Mouse (Mus musculus): ENCODE measurements around the gene Pitpnb. TPM values are rescaled to one million over a fixed set of nuclear protein-coding genes. Genes with fewer than 3 reads are reported as not detected.
A peak's percentile ranks its signal among the peaks of the same experiment; 100 is the strongest.

The Pitpnb gene
- polyA plus RNA-seq, 1 experiment from 2014 or later: 131 TPM

- Histone ChIP-seq H3K36me3 (ENCODE audit: control insufficient read depth, insufficient read depth, low read length) (peaks cover 9% of the 10 kb centered on the region; the same call in 1 of the 2 replicates), H3K4me3 (ENCODE audit: low read depth, low read length) (no peak overlapping the region), H3K27ac (ENCODE audit: low read depth, low read length) (no peak overlapping the region), H3K4me1 (ENCODE audit: control insufficient read depth, insufficient read depth, low read length) (no peaks in the 10 kb centered on the region), H3K4me2 (ENCODE audit: low read depth) (no peak overlapping the region), H3K9me3 (ENCODE audit: control insufficient read depth, low read length) (no peaks in the 10 kb centered on the region), H3K9ac (ENCODE audit: low read length) (no peak overlapping the region), H3K27me3 (ENCODE audit: control insufficient read depth, insufficient read depth, low read length) (no peaks in the 10 kb centered on the region)
- 92% methylated on average over 8 of the region's 8 CpGs for WGBS
- DNase-seq (ENCODE audit: low spot score) (no peak), ATAC-seq (ENCODE audit: insufficient read depth, low FRiP score, low TSS enrichment) (no peak)
These were observed 30.5 kb downstream of the Pitpnb start for GRCm38 (mm10) chr5:111361058-111361457.

GRCm38 (mm10) chr5:111361846-111362245, 31.3 kb downstream of the Pitpnb start:
- Histone ChIP-seq H3K27ac (ENCODE audit: low read depth, low read length) (no peak overlapping the region), H3K4me3 (ENCODE audit: low read depth, low read length) (no peak overlapping the region), H3K9ac (ENCODE audit: low read length) (no peak overlapping the region), H3K9me3 (ENCODE audit: control insufficient read depth, low read length) (no peaks in the 10 kb centered on the region), H3K4me1 (ENCODE audit: control insufficient read depth, insufficient read depth, low read length) (no peaks in the 10 kb centered on the region), H3K36me3 (ENCODE audit: control insufficient read depth, insufficient read depth, low read length) (peaks cover 7% of the 10 kb centered on the region; the same call in 1 of the 2 replicates), H3K4me2 (ENCODE audit: low read depth) (no peak overlapping the region), H3K27me3 (ENCODE audit: control insufficient read depth, insufficient read depth, low read length) (no peaks in the 10 kb centered on the region)
- DNase-seq (ENCODE audit: low spot score) (no peak), ATAC-seq (ENCODE audit: insufficient read depth, low FRiP score, low TSS enrichment) (no peak)
- 78% methylated on average over 7 of the region's 7 CpGs for WGBS

GRCm38 (mm10) chr5:111363446-111364062, 33.0 kb downstream of the Pitpnb start:
- H3K4me1 ChIP-seq (ENCODE audit: control insufficient read depth, insufficient read depth, low read length): peaks cover 5% of the 10 kb centered on the region; the same call in 1 of the 2 replicates
- H3K4me2 ChIP-seq (ENCODE audit: low read depth): no peak overlapping the region
- H3K27me3 ChIP-seq (ENCODE audit: control insufficient read depth, insufficient read depth, low read length): no peaks in the 10 kb centered on the region
- DNase-seq (ENCODE audit: low spot score) (no peak), ATAC-seq (ENCODE audit: insufficient read depth, low FRiP score, low TSS enrichment) (no peak)
- H3K27ac ChIP-seq (ENCODE audit: low read depth, low read length): no peak overlapping the region
- no peaks in the 10 kb centered on the region for H3K9me3 ChIP-seq (ENCODE audit: control insufficient read depth, low read length)
- no peak overlapping the region for H3K4me3 ChIP-seq (ENCODE audit: low read depth, low read length)
- H3K9ac ChIP-seq (ENCODE audit: low read length): no peak overlapping the region
- H3K36me3 ChIP-seq (ENCODE audit: control insufficient read depth, insufficient read depth, low read length): peaks cover 7% of the 10 kb centered on the region; the same call in 1 of the 2 replicates
- WGBS: 76% methylated on average over 6 of the region's 6 CpGs

GRCm38 (mm10) chr5:111364533-111364932, 34.0 kb downstream of the Pitpnb start:
- DNase-seq (ENCODE audit: low spot score): peak; percentile 33
- WGBS: 46% methylated on average over 3 of the region's 3 CpGs
- peaks cover 6% of the 10 kb centered on the region; the same call in 1 of the 2 replicates for H3K36me3 ChIP-seq (ENCODE audit: control insufficient read depth, insufficient read depth, low read length)

GRCm38 (mm10) chr5:111366140-111366539, 35.6 kb downstream of the Pitpnb start:
- no peak overlapping the region for H3K4me3 ChIP-seq (ENCODE audit: low read depth, low read length)
- no peak for DNase-seq (ENCODE audit: low spot score)
- no peak overlapping the region for H3K27ac ChIP-seq (ENCODE audit: low read depth, low read length)
- H3K9me3 ChIP-seq (ENCODE audit: control insufficient read depth, low read length): no peaks in the 10 kb centered on the region
- H3K4me1 ChIP-seq (ENCODE audit: control insufficient read depth, insufficient read depth, low read length): peaks cover 5% of the 10 kb centered on the region; the same call in 1 of the 2 replicates
- WGBS: 83% methylated on average over 5 of the region's 5 CpGs
- H3K36me3 ChIP-seq (ENCODE audit: control insufficient read depth, insufficient read depth, low read length): peaks cover 2% of the 10 kb centered on the region; the same call in 1 of the 2 replicates
- no peaks in the 10 kb centered on the region for H3K27me3 ChIP-seq (ENCODE audit: control insufficient read depth, insufficient read depth, low read length)
- H3K4me2 ChIP-seq (ENCODE audit: low read depth): no peak overlapping the region
- ATAC-seq (ENCODE audit: insufficient read depth, low FRiP score, low TSS enrichment): no peak
- no peak overlapping the region for H3K9ac ChIP-seq (ENCODE audit: low read length)

More at GRCm38 (mm10) chr5:111364533-111364932, 34.0 kb downstream of the Pitpnb start:
- Histone ChIP-seq H3K4me1 (ENCODE audit: control insufficient read depth, insufficient read depth, low read length) (peaks cover 5% of the 10 kb centered on the region; the same call in 1 of the 2 replicates), H3K9me3 (ENCODE audit: control insufficient read depth, low read length) (no peaks in the 10 kb centered on the region), H3K4me3 (ENCODE audit: low read depth, low read length) (no peak overlapping the region), H3K27ac (ENCODE audit: low read depth, low read length) (no peak overlapping the region), H3K4me2 (ENCODE audit: low read depth) (no peak overlapping the region), H3K27me3 (ENCODE audit: control insufficient read depth, insufficient read depth, low read length) (no peaks in the 10 kb centered on the region), H3K9ac (ENCODE audit: low read length) (no peak overlapping the region)
- ATAC-seq (ENCODE audit: insufficient read depth, low FRiP score, low TSS enrichment): no peak

GRCm38 (mm10) chr5:111367937-111368517, 37.5 kb downstream of the Pitpnb start:
- no peak for DNase-seq (ENCODE audit: low spot score)
- WGBS: 77% methylated on average over 11 of the region's 11 CpGs
- H3K27ac ChIP-seq (ENCODE audit: low read depth, low read length): peak overlapping the region; percentile 68
- peaks cover 5% of the 10 kb centered on the region; the same call in 1 of the 2 replicates for H3K4me1 ChIP-seq (ENCODE audit: control insufficient read depth, insufficient read depth, low read length)
- no peaks in the 10 kb centered on the region for H3K9me3 ChIP-seq (ENCODE audit: control insufficient read depth, low read length)
- H3K27me3 ChIP-seq (ENCODE audit: control insufficient read depth, insufficient read depth, low read length): no peaks in the 10 kb centered on the region
- H3K9ac ChIP-seq (ENCODE audit: low read length): no peak overlapping the region
- peaks cover 8% of the 10 kb centered on the region for H3K36me3 ChIP-seq (ENCODE audit: control insufficient read depth, insufficient read depth, low read length)
- ATAC-seq (ENCODE audit: insufficient read depth, low FRiP score, low TSS enrichment): no peak
- no peak overlapping the region for H3K4me2 ChIP-seq (ENCODE audit: low read depth)
- H3K4me3 ChIP-seq (ENCODE audit: low read depth, low read length): no peak overlapping the region

- H3K4me1 ChIP-seq (ENCODE audit: control insufficient read depth, insufficient read depth, low read length): peaks cover 5% of the 10 kb centered on the region; the same call in 1 of the 2 replicates
- no peaks in the 10 kb centered on the region for H3K27me3 ChIP-seq (ENCODE audit: control insufficient read depth, insufficient read depth, low read length)
- peak; percentile 53; the same call in 1 of the 2 replicates for ATAC-seq (ENCODE audit: insufficient read depth, low FRiP score, low TSS enrichment)
- H3K9ac ChIP-seq (ENCODE audit: low read length): no peak overlapping the region
- peak overlapping the region; percentile 68 for H3K27ac ChIP-seq (ENCODE audit: low read depth, low read length)
- H3K4me3 ChIP-seq (ENCODE audit: low read depth, low read length): no peak overlapping the region
- peak; percentile 64 for DNase-seq (ENCODE audit: low spot score)
- WGBS: 67% methylated on average over 5 of the region's 5 CpGs
- H3K9me3 ChIP-seq (ENCODE audit: control insufficient read depth, low read length): no peaks in the 10 kb centered on the region
- H3K36me3 ChIP-seq (ENCODE audit: control insufficient read depth, insufficient read depth, low read length): peaks cover 12% of the 10 kb centered on the region
- no peak overlapping the region for H3K4me2 ChIP-seq (ENCODE audit: low read depth)
These were observed 38.0 kb downstream of the Pitpnb start for GRCm38 (mm10) chr5:111368576-111368975.

GRCm38 (mm10) chr5:111375616-111376015, 45.1 kb downstream of the Pitpnb start:
- Histone ChIP-seq H3K4me2 (ENCODE audit: low read depth) (no peak overlapping the region), H3K9ac (ENCODE audit: low read length) (no peak overlapping the region), H3K36me3 (ENCODE audit: control insufficient read depth, insufficient read depth, low read length) (peaks cover 27% of the 10 kb centered on the region), H3K27me3 (ENCODE audit: control insufficient read depth, insufficient read depth, low read length) (no peaks in the 10 kb centered on the region), H3K4me1 (ENCODE audit: control insufficient read depth, insufficient read depth, low read length) (no peaks in the 10 kb centered on the region), H3K27ac (ENCODE audit: low read depth, low read length) (no peak overlapping the region), H3K9me3 (ENCODE audit: control insufficient read depth, low read length) (no peaks in the 10 kb centered on the region), H3K4me3 (ENCODE audit: low read depth, low read length) (no peak overlapping the region)
- DNase-seq (ENCODE audit: low spot score) (no peak), ATAC-seq (ENCODE audit: insufficient read depth, low FRiP score, low TSS enrichment) (no peak)
- WGBS: 92% methylated on average over 4 of the region's 4 CpGs
